Mouse (Mus musculus) forebrain, embryonic 14.5 days (tissue): ENCODE measurements around the gene Ccdc85a. TPM values are rescaled to one million over a fixed set of nuclear protein-coding genes. Genes with fewer than 3 reads are reported as not detected.

ENCODE experiments used
- polyA plus RNA-seq: library from polyadenylated mRNA; unstranded; fragments of >200 nt; fragmentation: Nextera tagmentation; extraction: Ambion mirVana; gene quantifications from 2 replicates; pipeline ENCODE4 v1.2.1, GENCODE M21; 2014

Gene Ccdc85a
- polyA plus RNA-seq, 1 experiment from 2014 or later: 7.7 TPM

Other genes starting within 250 kb of the Ccdc85a start
- gene Gm6685, start 244.5 kb downstream of the Ccdc85a start, polyA plus RNA-seq: 0.63 TPM in 1 of 2 replicates, not detected in the other